Mouse (Mus musculus) neutrophil, adult 59 days (primary cell): Measurements from ENCODE around the gene Slc22a3. TPM values are rescaled to one million over a fixed set of nuclear protein-coding genes. Genes with fewer than 3 reads are reported as not detected.

Experiments
- total RNA-seq, 2 experiments: library from RNA; stranded (reverse); gene quantifications; 1 replicate in 1 of 2; 2 replicates in 1 of 2; pipeline ENCODE4 v1.2.4; 2023

Slc22a3 gene
- total RNA-seq: 1 to 10 TPM in 1 of 2 experiments, under 1 TPM in 1; 0.24 to 1.1 TPM

DNA sequence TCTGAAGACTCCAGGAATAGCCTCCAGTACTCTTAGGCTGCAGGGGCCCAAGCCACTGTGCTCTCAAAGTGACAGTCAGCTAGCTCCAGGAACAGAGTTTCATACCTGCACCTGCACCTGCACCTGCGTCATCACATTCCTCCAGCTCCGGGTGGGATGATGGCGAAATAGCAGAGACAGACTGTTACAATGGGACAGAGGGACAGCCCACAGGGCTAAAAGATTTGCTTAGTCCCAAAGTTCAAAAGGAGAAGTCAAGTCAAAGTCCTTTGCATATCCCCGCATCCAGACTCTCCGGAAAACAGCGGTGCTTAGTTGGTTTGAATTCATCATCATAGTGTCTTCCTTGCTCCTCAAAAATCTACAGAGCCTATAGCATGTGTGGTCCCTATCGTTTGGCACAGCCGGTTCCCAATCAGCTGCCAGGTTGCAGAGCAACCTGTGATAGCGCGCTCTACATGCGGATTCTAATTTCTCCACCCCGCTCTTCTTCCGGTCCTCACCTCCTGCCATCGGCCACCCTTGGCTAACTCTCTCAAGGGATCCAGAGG is at the start of gene Slc22a3:
Gene Slc22a3, minus strand, starts transcription at position 51 of the 551 bp plus-strand sequence.

GRCm38 (mm10) chr17:12377981-12378705 is 129.4 kb downstream of the Slc22a3 start, which contains the start of gene Plg:
Gene Plg, plus strand, starts transcription at chr17:12378608.

Other genes with a start within 250 kb of the Slc22a3 start
- gene Map3k4, start 188.9 kb downstream of the Slc22a3 start, total RNA-seq: 10 to 100 TPM; 23.9 to 24.0 TPM
- not detected for gene Plg, start 129.1 kb downstream of the Slc22a3 start, total RNA-seq
- gene Slc22a2, start 76.4 kb upstream of the Slc22a3 start, total RNA-seq: not detected
- not detected for gene Slc22a1, start 168.1 kb upstream of the Slc22a3 start, total RNA-seq